8 mouse cellular contexts compared by ENCODE assay signal in the genomic region with DNA sequence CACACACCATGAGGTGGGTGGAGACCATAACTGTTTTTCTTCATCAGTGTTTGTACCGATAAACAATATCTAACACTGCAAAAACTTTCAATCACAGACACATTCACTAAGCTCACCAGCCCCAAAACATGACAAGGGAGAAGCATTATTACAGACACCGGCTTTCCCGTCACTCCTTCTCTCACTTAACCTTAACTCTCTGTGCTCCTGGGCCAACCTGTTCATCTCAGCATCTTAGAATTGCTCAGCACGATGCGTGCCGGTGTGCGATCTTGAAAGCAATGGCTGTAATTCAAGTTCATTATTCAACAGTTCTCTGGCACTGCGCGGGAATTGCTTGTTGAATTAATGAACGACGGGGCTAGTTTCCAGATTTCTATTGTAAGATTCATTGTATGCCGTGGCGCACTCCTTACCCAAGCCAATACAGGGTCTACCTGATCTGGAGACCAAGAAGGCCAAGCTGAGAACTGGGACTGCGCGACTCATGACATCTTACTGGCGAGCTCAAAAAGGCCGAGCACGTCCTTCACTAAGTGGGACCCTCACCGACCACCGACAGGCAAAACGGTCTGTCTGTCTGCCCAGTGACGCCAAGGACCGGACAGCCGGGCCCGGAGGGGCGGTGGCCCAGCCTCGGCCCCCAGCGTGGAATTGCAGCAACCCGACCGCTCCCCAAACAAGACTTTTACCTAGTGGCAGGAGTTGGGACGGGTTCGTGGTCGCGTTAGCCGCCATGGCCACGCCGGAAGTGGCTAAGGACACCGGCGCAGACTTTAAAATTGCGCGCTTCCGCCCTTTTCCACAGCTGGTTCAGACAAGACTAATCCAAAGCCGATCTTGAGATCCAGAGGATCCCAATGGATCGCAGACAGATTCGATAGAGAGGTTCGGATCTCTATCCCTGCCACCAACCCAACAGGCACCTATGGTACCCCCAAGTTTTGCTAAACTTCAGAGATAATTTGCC. TPM values are rescaled to one million over a fixed set of nuclear protein-coding genes. Genes with fewer than 3 reads are reported as not detected.
DNase-seq lines count a peak whose midpoint lies in the region; ATAC-seq and TF ChIP-seq lines count a peak whose summit lies in the region.

A gene (minus strand): TSS at position 780 of the 970 bp plus-strand sequence.

- peaks cover 17% of the 10 kb centered on the region for H3K79me3 ChIP-seq in C2C12 (ENCODE audit: low read depth)

- H3K9ac ChIP-seq in heart, embryonic 12.5 days: peak within 1 kb of the TSS; percentile 92
- peak within 1 kb of the TSS; percentile 71 for H3K9ac ChIP-seq in kidney, postnatal 0 days (ENCODE audit: low read depth, low read length)
- peak within 1 kb of the TSS; percentile 79 for H3K9ac ChIP-seq in liver, embryonic 11.5 days (ENCODE audit: low read depth, low read length)
- H3K9ac ChIP-seq in stomach, embryonic 14.5 days (replicated peaks; ENCODE audit: low read depth, low read length): peak within 1 kb of the TSS; percentile 58

- peaks cover 5% of the 10 kb centered on the region for H3K9me3 ChIP-seq in erythroblast, embryonic 14.5 days (ENCODE audit: control insufficient read depth, low read length)
- H3K9me3 ChIP-seq in heart, embryonic 12.5 days (replicated peaks): no peaks in the 10 kb centered on the region
- no peaks in the 10 kb centered on the region for H3K9me3 ChIP-seq in kidney, postnatal 0 days (replicated peaks; ENCODE audit: low read length)
- H3K9me3 ChIP-seq in liver, embryonic 11.5 days (ENCODE audit: control insufficient read depth, low read length): no peaks in the 10 kb centered on the region
- no peaks in the 10 kb centered on the region for H3K9me3 ChIP-seq in stomach, embryonic 14.5 days (ENCODE audit: control insufficient read depth, low read depth, low read length)

- TF ChIP-seq POLR2A in brain, embryonic 14.5 days (IDR thresholded peaks at IDR 0.05; ENCODE audit: borderline replicate concordance, extremely low read depth, insufficient read depth, insufficient read length, poor library complexity, severe bottlenecking): no peak

- peaks cover 28% of the 10 kb centered on the region for H3K79me2 ChIP-seq in C2C12 (ENCODE audit: control insufficient read depth, insufficient read depth)

- peak; percentile 97 for DNase-seq in brain, embryonic 14.5 days (ENCODE audit: low read depth)
- DNase-seq in kidney, postnatal 0 days (ENCODE audit: low spot score): peak; percentile 93
- DNase-seq in liver, embryonic 11.5 days (ENCODE audit: low spot score): peak; percentile 86
- DNase-seq in naive thymus-derived CD4-positive, alpha-beta T cell, adult 2 months (ENCODE audit: low read depth): peak; percentile 94

- ATAC-seq in heart, embryonic 12.5 days (ENCODE audit: insufficient number of reproducible peaks, low FRiP score): peak; percentile 84
- ATAC-seq in kidney, postnatal 0 days (replicated peaks; ENCODE audit: low FRiP score, low read depth): peak; percentile 93
- peak; percentile 91 for ATAC-seq in liver, embryonic 11.5 days (replicated peaks; ENCODE audit: low FRiP score)
- peak; percentile 90 for ATAC-seq in stomach, embryonic 14.5 days (ENCODE audit: insufficient number of reproducible peaks, insufficient read depth, low FRiP score, low read depth)

- no peak for TF ChIP-seq CTCF in C2C12 (IDR thresholded peaks at IDR 0.05; ENCODE audit: control insufficient read depth, insufficient read depth, insufficient read length)
- TF ChIP-seq CTCF in brain, embryonic 14.5 days (IDR thresholded peaks at IDR 0.05; ENCODE audit: borderline replicate concordance, extremely low read depth, insufficient read depth, insufficient read length): no peak
- no peak for TF ChIP-seq CTCF in kidney, postnatal 0 days (IDR thresholded peaks at IDR 0.05; ENCODE audit: low read depth)

- H3ac ChIP-seq in C2C12 (ENCODE audit: control insufficient read depth, insufficient read length, low read depth): peak within 1 kb of the TSS; percentile 94

- peak within 1 kb of the TSS; percentile 95 for H3K4me3 ChIP-seq in C2C12 (ENCODE audit: insufficient read depth, poor library complexity, severe bottlenecking)
- peak within 1 kb of the TSS; percentile 95 for H3K4me3 ChIP-seq in erythroblast, embryonic 14.5 days (replicated peaks)
- peak within 1 kb of the TSS; percentile 100 for H3K4me3 ChIP-seq in heart, embryonic 12.5 days
- H3K4me3 ChIP-seq in kidney, postnatal 0 days (replicated peaks; ENCODE audit: low read depth, low read length): peak within 1 kb of the TSS; percentile 83
- peak within 1 kb of the TSS; percentile 87 for H3K4me3 ChIP-seq in liver, embryonic 11.5 days (ENCODE audit: low read depth, low read length)
- peak within 1 kb of the TSS; percentile 60 for H3K4me3 ChIP-seq in stomach, embryonic 14.5 days (ENCODE audit: low read depth, low read length)

- H3K27ac ChIP-seq in heart, embryonic 12.5 days (ENCODE audit: poor library complexity, severe bottlenecking): 0 out of 2 replicates have a peak within 1 kb of the TSS, but pooled peaks have one; percentile 56
- no peak within 1 kb of the TSS for H3K27ac ChIP-seq in kidney, postnatal 0 days
- H3K27ac ChIP-seq in liver, embryonic 11.5 days (ENCODE audit: low read depth, low read length): peak within 1 kb of the TSS; percentile 50; the same call in 1 of the 2 replicates
- H3K27ac ChIP-seq in stomach, embryonic 14.5 days (ENCODE audit: low read length): no peak within 1 kb of the TSS

- under 1% methylated on average over 46 of the region's 46 CpGs for WGBS in heart, embryonic 12.5 days
- under 1% methylated on average over 46 of the region's 46 CpGs for WGBS in kidney, postnatal 0 days
- WGBS in liver, embryonic 11.5 days: under 1% methylated on average over 46 of the region's 46 CpGs
- under 1% methylated on average over 46 of the region's 46 CpGs for WGBS in stomach, embryonic 14.5 days

- H3K4me1 ChIP-seq in erythroblast, embryonic 14.5 days (ENCODE audit: control insufficient read depth): peaks cover 17% of the 10 kb centered on the region
- peaks cover 3% of the 10 kb centered on the region for H3K4me1 ChIP-seq in heart, embryonic 12.5 days (replicated peaks)
- H3K4me1 ChIP-seq in kidney, postnatal 0 days (replicated peaks; ENCODE audit: insufficient read depth, low read length): 0 out of 2 replicates have a peak, but pooled peaks cover 2% of the 10 kb centered on the region
- no peaks in the 10 kb centered on the region; the same call in 1 of the 2 replicates for H3K4me1 ChIP-seq in liver, embryonic 11.5 days (replicated peaks; ENCODE audit: control insufficient read depth, insufficient read depth, low read length)
- peaks cover 7% of the 10 kb centered on the region for H3K4me1 ChIP-seq in stomach, embryonic 14.5 days (ENCODE audit: control insufficient read depth, insufficient read depth, low read length)

- H3K27me3 ChIP-seq in C2C12 (ENCODE audit: control insufficient read depth, insufficient read depth, insufficient read length): no peaks in the 10 kb centered on the region
- no peaks in the 10 kb centered on the region for H3K27me3 ChIP-seq in erythroblast, embryonic 14.5 days (ENCODE audit: control insufficient read depth)
- H3K27me3 ChIP-seq in heart, embryonic 12.5 days (replicated peaks): no peaks in the 10 kb centered on the region
- H3K27me3 ChIP-seq in kidney, postnatal 0 days (ENCODE audit: insufficient read depth, low read length): no peaks in the 10 kb centered on the region
- no peaks in the 10 kb centered on the region for H3K27me3 ChIP-seq in liver, embryonic 11.5 days (replicated peaks; ENCODE audit: control insufficient read depth, insufficient read depth, low read length)
- H3K27me3 ChIP-seq in stomach, embryonic 14.5 days (ENCODE audit: control insufficient read depth, insufficient read depth, low read length): no peaks in the 10 kb centered on the region

- H3K4me2 ChIP-seq in heart, embryonic 12.5 days: peak within 1 kb of the TSS; percentile 96
- H3K4me2 ChIP-seq in kidney, postnatal 0 days (ENCODE audit: low read length): peak within 1 kb of the TSS; percentile 77
- peak within 1 kb of the TSS; percentile 60 for H3K4me2 ChIP-seq in liver, embryonic 11.5 days
- peak within 1 kb of the TSS; percentile 84 for H3K4me2 ChIP-seq in stomach, embryonic 14.5 days (replicated peaks; ENCODE audit: low read depth, low read length)

- H3K36me3 ChIP-seq in C2C12 (ENCODE audit: control insufficient read depth, insufficient read depth): peaks cover 8% of the 10 kb centered on the region
- H3K36me3 ChIP-seq in erythroblast, embryonic 14.5 days (ENCODE audit: control insufficient read depth): peaks cover 5% of the 10 kb centered on the region
- H3K36me3 ChIP-seq in heart, embryonic 12.5 days: no peaks in the 10 kb centered on the region
- no peaks in the 10 kb centered on the region for H3K36me3 ChIP-seq in kidney, postnatal 0 days (ENCODE audit: insufficient read depth, low read length)
- H3K36me3 ChIP-seq in liver, embryonic 11.5 days (ENCODE audit: control insufficient read depth, insufficient read depth, low read length): 0 out of 2 replicates have a peak, but pooled peaks cover 2% of the 10 kb centered on the region
- no peaks in the 10 kb centered on the region for H3K36me3 ChIP-seq in stomach, embryonic 14.5 days (ENCODE audit: control insufficient read depth, insufficient read depth, low read length)

TF ChIP-seq in C2C12, 6 proteins besides CTCF, POLR2A, EP300 and RAD21:
- peak; percentile 37 for TF ChIP-seq MAX (IDR thresholded peaks at IDR 0.05)
- no peak for TF ChIP-seq MYOG (IDR thresholded peaks at IDR 0.05; ENCODE audit: control insufficient read depth, extremely low read depth, insufficient read length)

RNA-seq across cellular contexts. Expression of the gene that starts here (rescaled TPM):
- polyA plus RNA-seq in C2C12 (2012; fragmentation: generic; extraction: Trizol): 82.9 TPM
- polyA plus RNA-seq in brain, embryonic 14.5 days (2012; rRNA removed): 67.5 and 76.0 TPM in 2 replicates
- 0.08 TPM in 1 of 2 replicates, not detected in the other for polyA plus RNA-seq in erythroblast, embryonic 14.5 days (2012)
- 97.4 and 101 TPM in 2 replicates for polyA plus RNA-seq in heart, embryonic 12.5 days (2016; fragmentation: Nextera tagmentation; extraction: Ambion mirVana)
- polyA plus RNA-seq in kidney, postnatal 0 days (2015; fragmentation: Nextera tagmentation; extraction: Ambion mirVana): 147 and 170 TPM in 2 replicates
- polyA plus RNA-seq in liver, embryonic 11.5 days (2014; fragmentation: Nextera tagmentation; extraction: Ambion mirVana): 187 and 188 TPM in 2 replicates
- polyA plus RNA-seq in stomach, embryonic 14.5 days (2014; fragmentation: Nextera tagmentation; extraction: Ambion mirVana): 145 and 150 TPM in 2 replicates

Comparison
In these comparisons a context has a peak if more than half of its experiments do, and no peak if none do; other contexts are left out.
1. RNA of the gene that starts here (polyA plus RNA-seq): 187 to 188 TPM in liver, embryonic 11.5 days, 147 to 170 TPM in kidney, postnatal 0 days, 145 to 150 TPM in stomach, embryonic 14.5 days, 97.4 to 101 TPM in heart, embryonic 12.5 days, 82.9 TPM in C2C12 (single experiment) and 67.5 to 76.0 TPM in brain, embryonic 14.5 days; 0.08 TPM in erythroblast, embryonic 14.5 days; every median in the first group is over 10 times any median in the second.
2. H3K27ac ChIP-seq: peak in heart, embryonic 12.5 days (single experiment) and liver, embryonic 11.5 days (single experiment); none in kidney, postnatal 0 days (single experiment) and stomach, embryonic 14.5 days (single experiment).
3. Peak in every context shown above with its lines, with median percentiles within 50 percentile points of each other: H3K4me3 ChIP-seq, DNase-seq, ATAC-seq, H3K4me2 ChIP-seq and H3K9ac ChIP-seq.